Mouse (Mus musculus) monocyte, adult 2 months (primary cell): ENCODE data around the gene 0610030E20Rik.
A peak's percentile ranks its signal among the peaks of the same experiment; 100 is the strongest.

Source experiments
- DNase-seq, 2 experiments: peaks; one replicate each; pipeline ENCODE4 v3.0.0; 2022; ENCODE audit warnings: low spot score in 2 of 2, low read depth in 1 of 2

0610030E20Rik gene

GRCm38 (mm10) chr6:72347166-72347941, at the start of gene 0610030E20Rik:
0610030E20Rik (plus strand) TSS chr6:72347317.
- peak in 1 of 2 experiments; percentile 52 for DNase-seq

- no peak for DNase-seq
Measured at GRCm38 (mm10) chr6:72297825-72298224, 49.3 kb upstream of the 0610030E20Rik start.

GRCm38 (mm10) chr6:72302349-72302925, 44.7 kb upstream of the 0610030E20Rik start:
- no peak for DNase-seq

- DNase-seq, result no peak
Measured at GRCm38 (mm10) chr6:72303510-72303909, 43.6 kb upstream of the 0610030E20Rik start.

GRCm38 (mm10) chr6:72312198-72312597, 34.9 kb upstream of the 0610030E20Rik start:
- no peak for DNase-seq

- DNase-seq, result no peak
Measured at GRCm38 (mm10) chr6:72313124-72313867, 33.8 kb upstream of the 0610030E20Rik start.

GRCm38 (mm10) chr6:72315384-72315783, 31.7 kb upstream of the 0610030E20Rik start:
- no peak for DNase-seq

GRCm38 (mm10) chr6:72316044-72316443, 31.1 kb upstream of the 0610030E20Rik start:
- no peak for DNase-seq

- DNase-seq, result no peak
Measured at GRCm38 (mm10) chr6:72318440-72318839, 28.7 kb upstream of the 0610030E20Rik start.

- no peak for DNase-seq
Measured at GRCm38 (mm10) chr6:72319019-72319418, 28.1 kb upstream of the 0610030E20Rik start.

- no peak for DNase-seq
Measured at GRCm38 (mm10) chr6:72322936-72323335, 24.2 kb upstream of the 0610030E20Rik start.

- DNase-seq, result no peak
Measured at GRCm38 (mm10) chr6:72323786-72324508, 23.2 kb upstream of the 0610030E20Rik start.

GRCm38 (mm10) chr6:72326274-72326673, 20.8 kb upstream of the 0610030E20Rik start:
- no peak for DNase-seq

GRCm38 (mm10) chr6:72329019-72329418, 18.1 kb upstream of the 0610030E20Rik start:
- no peak for DNase-seq

GRCm38 (mm10) chr6:72330133-72330532, 17.0 kb upstream of the 0610030E20Rik start:
- DNase-seq, result no peak

GRCm38 (mm10) chr6:72333111-72333510, 14.0 kb upstream of the 0610030E20Rik start:
- no peak for DNase-seq

- DNase-seq, result no peak
Measured at GRCm38 (mm10) chr6:72340481-72340880, 6.6 kb upstream of the 0610030E20Rik start.

- no peak for DNase-seq
Measured at GRCm38 (mm10) chr6:72344396-72345073, 2.6 kb upstream of the 0610030E20Rik start.

- peak; percentile 72 to 77 for DNase-seq
Measured at GRCm38 (mm10) chr6:72345074-72345567, 2.0 kb upstream of the 0610030E20Rik start, which contains the start of gene Usp39. Usp39 (minus strand) TSS chr6:72345184.

GRCm38 (mm10) chr6:72345633-72346032, 1.5 kb upstream of the 0610030E20Rik start:
- DNase-seq, result no peak
